Mouse (Mus musculus) spleen, adult 2 months (tissue): ENCODE results near the gene Tnfrsf9.

Source experiments
- CTCF ChIP-seq: fragments of 200-500 bp; IDR thresholded peaks from 2 replicates; pipeline ENCODE4 v1.5.1; 2011; ENCODE audit warnings: mild to moderate bottlenecking, inconsistent platforms; ENCODE audit not compliant: insufficient read depth, insufficient read length, insufficient replicate concordance; ENCODE audit errors: extremely low read depth
- POLR2A ChIP-seq: fragments of 200-500 bp; IDR thresholded peaks from 2 replicates; pipeline ENCODE4 v1.6.1; 2011; ENCODE audit warnings: low read depth, low read length, inconsistent platforms

- TF ChIP-seq CTCF (no peak), POLR2A (no peak)
Observed at GRCm38 (mm10) chr4:150963711-150964110, 49.3 kb downstream of the Tnfrsf9 start.
